Mouse (Mus musculus) heart, postnatal 0 days (tissue): ENCODE results near the gene Atrip. TPM values are rescaled to one million over a fixed set of nuclear protein-coding genes. Genes with fewer than 3 reads are reported as not detected.
A peak's percentile ranks its signal among the peaks of the same experiment; 100 is the strongest.

ENCODE experiments used
- ATAC-seq: fragments of 200-750 bp; cut with Nextera tagmentation; 2 replicates; pipeline ENCODE4 v1.8.0; 2017; ENCODE audit warnings: low read depth, moderate number of reproducible peaks, moderate library complexity; ENCODE audit not compliant: insufficient read depth
- DNase-seq: peaks from one replicate; pipeline ENCODE4 v3.0.0-alpha.2; 2016; ENCODE audit warnings: low spot score
- H3K27ac ChIP-seq: fragments of 300-500 bp; sonication (generic); 2 replicates; pipeline ENCODE4 v1.5.1; 2014; ENCODE audit warnings: low read depth, mild to moderate bottlenecking
- H3K27me3 ChIP-seq: fragments of 300-500 bp; sonication (generic); 2 replicates; pipeline ENCODE4 v1.6.1; 2014; ENCODE audit warnings: low read length, mixed read lengths; ENCODE audit not compliant: control insufficient read depth, insufficient read depth
- H3K36me3 ChIP-seq: fragments of 300-500 bp; sonication (generic); replicated peaks from 2 replicates; pipeline ENCODE4 v1.6.1; 2014; ENCODE audit warnings: low read length, mixed read lengths; ENCODE audit not compliant: control insufficient read depth, insufficient read depth
- H3K4me1 ChIP-seq: fragments of 300-500 bp; sonication (generic); 2 replicates; pipeline ENCODE4 v1.6.1; 2014; ENCODE audit warnings: antibody characterized with exemption; ENCODE audit not compliant: control insufficient read depth, insufficient read depth
- H3K4me2 ChIP-seq: fragments of 300-500 bp; sonication (generic); 2 replicates; pipeline ENCODE4 v1.6.1; 2014; ENCODE audit warnings: low read depth, mild to moderate bottlenecking, low read length, moderate library complexity
- H3K4me3 ChIP-seq: fragments of 300-500 bp; sonication (generic); 2 replicates; pipeline ENCODE4 v1.5.1; 2014; ENCODE audit warnings: low read depth, low read length
- H3K9ac ChIP-seq: fragments of 300-500 bp; sonication (generic); replicated peaks from 2 replicates; pipeline ENCODE4 v1.6.1; 2014; ENCODE audit warnings: low read depth, low read length, mixed read lengths
- H3K9me3 ChIP-seq: fragments of 300-500 bp; sonication (generic); replicated peaks from 2 replicates; pipeline ENCODE4 v1.6.1; 2016; ENCODE audit warnings: low read length; ENCODE audit not compliant: control insufficient read depth
- CTCF ChIP-seq: IDR thresholded peaks from 2 replicates; pipeline ENCODE4 v1.5.1; 2016; ENCODE audit warnings: antibody characterized with exemption, control low read depth, low read depth
- EP300 ChIP-seq: IDR thresholded peaks from 2 replicates; pipeline ENCODE4 v1.6.1; 2016; ENCODE audit warnings: antibody characterized with exemption, low read depth
- WGBS: fragments of 180-500 bp; shearing (Covaris S2); extraction: QIAGEN DNeasy Blood & Tissue Kit; methylation state at CpG from one replicate; pipeline ENCODE4 v1.1.7; 2014; 5-methylcytosine and 5-hydroxymethylcytosine counted together
- polyA plus RNA-seq: library from polyadenylated mRNA; unstranded; fragments of >200 nt; fragmentation: Nextera tagmentation; extraction: Ambion mirVana; gene quantifications from 2 replicates; pipeline ENCODE4 v1.2.1, GENCODE M21; 2015
- total RNA-seq: library from RNA; depleted of rRNA; stranded (reverse); fragments of >200 nt; gene quantifications from 2 replicates; pipeline ENCODE4 v1.2.3, GENCODE M21; 2014; ENCODE audit warnings: low replicate concordance

Atrip gene
- total and polyA plus RNA-seq, 2 experiments from 2014 or later, result 11.7 to 17.1 TPM

DNA sequence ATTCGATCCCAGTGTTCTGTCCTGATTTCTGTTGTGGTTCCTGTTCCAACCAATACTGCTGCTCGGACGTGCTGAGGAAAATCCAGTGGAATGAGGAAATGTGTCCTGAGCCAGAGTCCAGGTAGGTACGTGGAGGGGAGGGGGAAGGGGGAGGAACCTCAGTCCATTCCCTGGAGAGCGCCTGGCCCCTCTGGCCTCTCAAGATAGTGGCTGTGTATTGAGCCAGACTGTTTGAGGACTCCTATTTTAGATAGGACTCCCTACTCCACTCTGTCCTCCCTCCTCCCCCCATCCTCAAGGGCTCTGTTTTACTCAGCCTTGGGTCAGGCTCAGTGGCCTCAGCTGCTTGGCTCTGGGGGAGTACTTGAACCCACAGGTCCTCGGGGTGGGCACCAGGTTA, 33.0 kb downstream of the Atrip start:
- 24% methylated on average over 6 of the region's 6 CpGs for WGBS
- no peak for TF ChIP-seq CTCF
- TF ChIP-seq EP300, result no peak
- Histone ChIP-seq H3K9me3 (no peaks in the 10 kb centered on the region), H3K27me3 (no peaks in the 10 kb centered on the region), H3K4me1 (peaks cover 24% of the 10 kb centered on the region), H3K4me2 (peak overlapping the region; percentile 78), H3K9ac (no peak overlapping the region; the same call in 1 of the 2 replicates), H3K27ac (no peak overlapping the region), H3K36me3 (no peaks in the 10 kb centered on the region), H3K4me3 (peak overlapping the region; percentile 18; the same call in 1 of the 2 replicates)
- DNase-seq (no peak), ATAC-seq (no peak)

GRCm38 (mm10) chr9:109040216-109040615, 33.7 kb downstream of the Atrip start:
- Histone ChIP-seq H3K4me1 (peaks cover 24% of the 10 kb centered on the region), H3K27me3 (no peaks in the 10 kb centered on the region), H3K4me3 (no peak overlapping the region), H3K9ac (0 out of 2 replicates have a peak overlapping the region, but pooled peaks have one; percentile 2), H3K4me2 (peak overlapping the region; percentile 78), H3K27ac (no peak overlapping the region), H3K9me3 (no peaks in the 10 kb centered on the region), H3K36me3 (no peaks in the 10 kb centered on the region)
- TF ChIP-seq EP300 (no peak), CTCF (no peak)
- ATAC-seq (no peak), DNase-seq (no peak)
- WGBS, result 72% methylated on average over 8 of the region's 8 CpGs

DNA sequence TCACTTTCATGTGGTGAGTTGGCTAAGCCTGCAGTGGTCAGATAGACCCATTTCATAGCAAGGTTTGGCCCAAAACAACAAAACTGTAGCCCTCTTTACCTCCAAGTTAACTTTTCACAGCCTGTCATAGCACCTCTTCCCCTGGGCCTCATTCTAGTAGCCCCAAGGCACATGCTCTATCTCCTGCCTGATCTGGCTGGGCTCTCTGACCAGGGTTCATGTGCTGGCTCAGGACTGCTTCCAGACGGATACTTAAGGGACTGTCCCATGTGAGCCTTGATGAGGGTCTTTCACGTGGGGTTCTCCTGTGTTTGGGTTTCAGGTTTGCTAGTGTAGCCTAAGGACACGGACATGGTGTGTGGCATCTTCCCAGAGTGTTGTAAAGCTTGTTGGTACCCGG, 34.2 kb downstream of the Atrip start:
- DNase-seq, result no peak
- no peaks in the 10 kb centered on the region for H3K36me3 ChIP-seq
- H3K27me3 ChIP-seq, result no peaks in the 10 kb centered on the region
- TF ChIP-seq EP300 (no peak), CTCF (no peak)
- H3K9ac ChIP-seq, result no peak overlapping the region
- WGBS, result 64% methylated on average over 4 of the region's 4 CpGs
- no peak overlapping the region; the same call in 1 of the 2 replicates for H3K27ac ChIP-seq
- H3K4me1 ChIP-seq, result peaks cover 24% of the 10 kb centered on the region
- peak overlapping the region; percentile 73 for H3K4me3 ChIP-seq
- ATAC-seq, result no peak
- H3K9me3 ChIP-seq, result no peaks in the 10 kb centered on the region
- H3K4me2 ChIP-seq, result peak overlapping the region; percentile 78

DNA sequence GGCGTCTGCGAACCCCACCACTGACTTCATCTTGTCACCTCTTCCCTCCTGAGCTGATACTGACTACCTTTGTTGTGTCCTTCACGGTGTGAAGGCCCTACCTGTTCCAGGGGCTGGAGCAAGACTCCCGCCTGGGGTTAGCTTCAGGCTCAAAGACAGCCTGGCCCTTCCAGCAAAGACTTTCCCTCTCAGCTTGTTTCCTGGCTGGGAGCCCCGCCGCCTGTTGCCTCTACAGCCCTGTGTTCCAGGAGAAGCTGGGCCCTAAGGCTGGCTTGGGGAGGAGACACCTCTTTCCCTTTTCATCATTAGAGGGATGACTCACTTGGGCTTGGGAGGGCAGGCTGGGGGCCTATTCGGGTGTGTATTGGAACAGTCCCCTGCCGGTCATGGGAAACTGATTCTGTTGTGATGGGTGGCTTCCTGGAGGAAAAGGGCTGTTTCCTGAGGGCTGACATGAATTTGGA, 35.0 kb downstream of the Atrip start:
- Histone ChIP-seq H3K9me3 (no peaks in the 10 kb centered on the region), H3K9ac (peak overlapping the region; percentile 74), H3K4me1 (peaks cover 24% of the 10 kb centered on the region), H3K27me3 (no peaks in the 10 kb centered on the region), H3K4me3 (peak overlapping the region; percentile 73), H3K27ac (peak overlapping the region; percentile 92), H3K4me2 (peak overlapping the region; percentile 78), H3K36me3 (no peaks in the 10 kb centered on the region)
- DNase-seq (peak; percentile 61), ATAC-seq (peak; percentile 76)
- no peak for TF ChIP-seq EP300
- TF ChIP-seq CTCF, result no peak
- WGBS, result 17% methylated on average over 8 of the region's 8 CpGs

DNA sequence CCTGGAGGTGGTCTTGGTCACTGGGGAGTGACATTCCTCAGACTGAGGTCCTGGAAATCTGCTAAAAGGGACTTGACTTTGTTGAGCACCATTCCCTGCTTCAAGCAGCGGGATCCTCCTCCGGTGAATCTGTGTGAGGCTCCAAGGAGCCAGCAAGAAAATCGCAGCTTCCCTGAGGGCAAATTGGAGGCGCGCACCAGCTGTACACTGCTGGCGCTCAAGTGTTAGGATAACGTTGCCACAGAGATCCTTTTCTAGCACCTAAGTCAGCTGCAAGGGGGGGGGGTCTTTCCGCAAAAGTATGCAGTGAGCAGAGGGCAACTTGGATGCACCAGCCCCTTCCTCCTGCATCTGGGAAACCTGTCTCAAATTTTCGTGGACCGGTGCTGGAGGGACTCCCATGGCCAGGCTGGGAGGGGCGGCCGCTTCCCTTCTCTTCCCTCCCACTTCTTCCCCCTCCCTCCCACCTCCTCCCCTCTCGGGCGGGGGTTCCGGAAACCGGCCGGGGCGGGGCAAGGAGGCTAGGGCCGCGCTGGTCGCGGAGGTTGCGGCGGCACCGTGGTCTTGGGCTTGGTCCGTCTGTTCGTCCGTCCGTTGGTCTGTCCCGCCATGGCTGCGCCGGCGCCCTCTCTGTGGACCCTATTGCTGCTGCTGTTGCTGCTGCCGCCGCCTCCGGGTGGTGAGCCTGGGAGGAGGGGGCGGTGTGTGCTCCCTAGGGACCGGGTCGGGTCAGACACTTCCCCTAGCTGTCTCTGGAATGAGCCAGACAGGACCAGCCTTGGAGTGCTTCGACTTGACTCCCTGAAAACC, 35.6 kb downstream of the Atrip start, which contains the start of gene Shisa5:
Gene Shisa5 (plus strand): TSS at position 480 of the 810 bp plus-strand sequence.
- ATAC-seq, result peak; percentile 85
- H3K27me3 ChIP-seq, result no peaks in the 10 kb centered on the region
- H3K4me1 ChIP-seq, result peaks cover 24% of the 10 kb centered on the region
- peak within 1 kb of the TSS; percentile 73 for H3K4me3 ChIP-seq
- under 1% methylated on average over 40 of the region's 40 CpGs for WGBS
- H3K4me2 ChIP-seq, result peak within 1 kb of the TSS; percentile 78
- H3K9ac ChIP-seq, result peak within 1 kb of the TSS; percentile 74
- peak within 1 kb of the TSS; percentile 92 for H3K27ac ChIP-seq
- TF ChIP-seq EP300 (peak; percentile 53; the same call in 1 of the 2 replicates), CTCF (no peak)
- H3K36me3 ChIP-seq, result no peaks in the 10 kb centered on the region
- peak; percentile 71 for DNase-seq
- H3K9me3 ChIP-seq, result no peaks in the 10 kb centered on the region
